Mouse (Mus musculus): Measurements from ENCODE around the gene Ndufb10.

The Ndufb10 gene

DNA sequence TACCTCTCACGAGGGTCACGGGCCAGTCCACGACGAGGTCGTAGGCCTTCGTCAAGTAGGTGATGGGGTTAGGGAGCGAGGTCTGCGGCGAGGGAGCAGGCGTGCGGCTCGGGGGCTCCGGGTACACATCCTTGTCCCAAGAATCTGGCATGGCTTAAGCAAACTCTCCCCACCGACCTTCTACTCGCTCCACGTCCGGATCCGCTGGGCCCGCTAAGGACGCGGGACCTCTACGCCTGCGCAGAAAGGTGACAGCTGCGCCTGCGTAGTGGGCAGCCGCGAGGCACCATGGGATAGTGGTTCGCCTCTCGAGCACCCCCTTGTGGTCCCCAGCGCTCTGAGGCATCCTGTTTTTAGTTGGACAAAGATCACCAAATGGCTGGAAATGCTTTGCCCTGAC, at the start of gene Ndufb10:
TSS of gene Ndufb10 (minus strand) at position 295 of the 400 bp plus-strand sequence.
- in situ Hi-C loops (cut with MboI; ENCODE audit: unreplicated experiment in 2 of 2) = no loop called here

DNA sequence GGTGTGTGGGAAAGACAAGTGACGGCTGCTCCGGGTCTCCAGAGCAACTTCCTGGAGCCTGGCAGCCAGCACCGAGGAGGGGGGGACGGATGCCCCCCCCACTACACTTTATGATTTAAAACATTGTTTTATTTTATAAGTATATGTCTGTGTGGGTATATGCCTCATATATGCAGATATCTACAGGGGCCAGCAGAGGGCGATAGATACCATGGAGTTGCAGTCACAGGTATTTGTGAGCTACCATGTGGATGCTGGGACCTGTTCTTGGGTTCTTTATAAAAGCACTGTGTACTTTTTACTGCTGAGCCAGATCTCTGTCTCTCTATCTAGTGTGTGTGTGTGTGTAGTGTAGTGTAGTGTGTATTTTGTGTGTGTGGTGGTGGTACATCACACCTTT, 49.0 kb upstream of the Ndufb10 start:
- in situ Hi-C loops (cut with MboI; ENCODE audit: unreplicated experiment in 2 of 2) = no loop called here

DNA sequence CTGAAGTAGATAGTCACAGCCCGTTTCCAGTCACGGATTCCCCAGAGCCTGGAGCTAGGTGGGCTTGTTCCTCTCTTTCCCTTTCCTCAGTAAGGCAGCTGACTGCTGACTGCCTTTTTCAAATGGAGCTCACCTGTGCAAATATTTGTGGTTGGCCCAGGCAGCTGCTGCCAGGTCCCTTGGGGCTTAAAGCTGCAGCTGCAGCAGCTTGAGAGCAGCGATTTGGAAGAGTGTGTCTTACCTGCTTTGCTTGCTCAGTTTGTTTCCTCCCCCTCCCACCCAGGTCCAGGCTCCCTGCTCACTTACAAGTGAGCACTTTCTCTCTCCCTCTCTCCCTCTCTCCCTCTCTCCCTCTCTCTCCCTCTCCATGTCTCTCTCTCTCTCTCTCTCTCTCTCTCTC, 44.9 kb upstream of the Ndufb10 start:
- in situ Hi-C loops (cut with MboI; ENCODE audit: unreplicated experiment in 2 of 2) = no loop called here

DNA sequence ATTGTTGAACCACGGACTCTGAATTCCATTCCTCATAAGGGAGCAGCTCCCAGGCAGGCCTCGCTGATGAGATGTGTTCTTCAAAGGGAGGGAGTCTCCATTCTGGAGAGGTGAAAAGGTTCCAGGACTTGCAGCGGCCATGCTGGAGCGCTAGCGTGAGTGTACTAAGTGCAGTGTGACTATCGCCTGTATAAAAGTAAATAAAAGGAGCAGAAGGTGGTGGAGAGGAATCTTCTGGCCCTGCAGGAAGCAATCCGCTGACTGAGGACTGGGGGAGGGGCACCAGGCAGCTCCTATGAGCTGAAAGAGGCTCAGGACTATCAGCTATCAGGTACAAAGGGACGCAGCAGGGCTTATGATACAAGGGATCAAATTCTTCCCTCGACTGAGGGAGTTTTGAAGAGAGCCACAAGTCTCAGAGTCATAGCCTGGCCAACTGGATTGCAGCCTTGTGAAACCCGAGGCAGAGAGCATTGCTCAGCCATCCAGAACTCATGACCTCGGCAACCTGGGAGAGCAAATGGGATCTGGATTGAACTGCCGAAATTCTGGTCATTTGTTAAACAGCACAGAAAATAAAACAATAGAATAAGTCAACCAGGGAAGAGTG, 42.1 kb upstream of the Ndufb10 start:
- in situ Hi-C loops (cut with MboI; ENCODE audit: unreplicated experiment in 2 of 2) = no loop called here

DNA sequence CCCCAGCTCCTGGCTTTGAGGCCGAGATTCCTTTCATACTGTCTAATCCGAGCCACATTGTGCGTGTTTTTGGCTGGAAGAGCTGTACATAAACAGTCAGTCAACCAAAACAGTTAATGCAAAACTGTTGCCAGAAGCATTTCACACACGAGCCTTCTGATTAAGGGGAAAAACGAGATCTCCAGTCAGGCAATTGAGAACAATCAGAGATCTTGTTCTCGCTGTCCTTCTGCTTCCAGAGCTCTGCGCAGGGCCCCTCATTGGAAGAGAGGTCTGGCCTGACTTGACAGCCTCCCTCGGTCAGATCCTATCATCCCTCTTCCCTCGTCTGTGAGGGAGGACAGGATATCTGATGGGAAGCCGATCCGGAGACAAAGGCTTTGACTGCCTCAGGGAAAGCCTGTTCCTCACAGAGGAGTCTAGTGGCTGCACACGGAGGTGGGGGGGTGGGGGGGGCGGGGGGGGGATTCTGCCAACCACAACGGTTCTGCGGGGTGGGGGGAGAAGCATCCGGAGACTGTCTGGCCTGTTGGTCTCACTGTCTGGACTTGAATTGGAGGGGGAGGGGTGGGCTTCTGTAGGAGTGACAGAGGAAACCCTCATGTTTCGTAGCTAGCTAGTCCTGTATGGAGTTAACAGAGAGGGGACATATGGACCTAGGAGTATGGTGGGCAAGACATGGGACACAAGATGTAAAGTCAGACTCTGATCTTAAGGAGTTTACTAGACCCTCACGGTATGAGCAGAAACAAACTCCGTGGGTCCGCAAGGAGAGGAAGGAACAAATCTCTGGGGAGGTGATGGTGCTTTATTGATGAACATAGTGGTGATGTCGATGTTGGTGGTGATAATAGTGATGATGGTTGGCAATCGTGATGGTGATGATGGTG, 41.0 kb upstream of the Ndufb10 start:
- in situ Hi-C loops (cut with MboI; ENCODE audit: unreplicated experiment in 2 of 2) = no loop called here

DNA sequence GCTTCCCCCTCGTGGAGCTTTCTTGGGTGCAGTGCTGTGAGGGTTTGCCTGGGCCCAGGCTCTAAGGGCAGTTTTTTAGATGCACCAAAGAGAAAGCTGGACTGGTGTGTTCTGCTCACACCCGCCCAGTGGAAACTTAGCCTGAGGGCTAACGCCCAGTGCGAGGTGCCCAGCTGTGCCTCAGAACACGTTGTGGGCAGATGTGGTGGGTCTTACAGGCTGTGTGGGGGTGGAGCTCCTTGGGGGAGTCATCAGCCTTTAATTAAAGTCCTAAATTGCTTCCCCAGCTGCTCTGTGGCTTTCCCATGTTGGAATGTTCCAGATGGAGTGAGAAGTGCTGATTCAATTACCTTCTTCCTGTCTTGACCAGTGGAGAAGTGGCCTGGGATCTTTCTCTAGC, 36.8 kb upstream of the Ndufb10 start:
- in situ Hi-C loops (cut with MboI; ENCODE audit: unreplicated experiment in 2 of 2) = no loop called here

DNA sequence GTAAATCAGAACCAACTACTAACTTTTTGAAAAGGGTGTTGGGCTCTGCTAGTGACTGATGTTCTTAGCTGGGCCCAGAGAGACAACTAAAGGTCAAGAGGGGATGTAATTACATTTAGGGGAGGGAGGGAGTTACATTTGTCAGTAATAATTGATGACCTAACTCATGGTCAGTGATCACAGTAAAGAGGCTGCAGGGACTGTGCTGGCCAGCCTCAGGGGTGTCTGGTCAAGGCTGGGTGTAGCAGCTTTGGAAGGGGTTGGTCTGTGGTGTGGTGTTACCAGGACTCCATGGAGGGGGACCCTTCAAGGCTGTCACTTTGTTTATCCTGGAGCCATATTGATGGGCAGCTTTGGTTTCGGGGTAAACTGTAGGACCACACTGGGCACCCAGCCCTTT, 33.1 kb upstream of the Ndufb10 start:
- in situ Hi-C loops (cut with MboI; ENCODE audit: unreplicated experiment in 2 of 2) = loop anchor here in 1 of 2 experiments (5.0 kb wide), 1 partner anchor 50 kb away; no protein-coding TSS in a partner anchor

DNA sequence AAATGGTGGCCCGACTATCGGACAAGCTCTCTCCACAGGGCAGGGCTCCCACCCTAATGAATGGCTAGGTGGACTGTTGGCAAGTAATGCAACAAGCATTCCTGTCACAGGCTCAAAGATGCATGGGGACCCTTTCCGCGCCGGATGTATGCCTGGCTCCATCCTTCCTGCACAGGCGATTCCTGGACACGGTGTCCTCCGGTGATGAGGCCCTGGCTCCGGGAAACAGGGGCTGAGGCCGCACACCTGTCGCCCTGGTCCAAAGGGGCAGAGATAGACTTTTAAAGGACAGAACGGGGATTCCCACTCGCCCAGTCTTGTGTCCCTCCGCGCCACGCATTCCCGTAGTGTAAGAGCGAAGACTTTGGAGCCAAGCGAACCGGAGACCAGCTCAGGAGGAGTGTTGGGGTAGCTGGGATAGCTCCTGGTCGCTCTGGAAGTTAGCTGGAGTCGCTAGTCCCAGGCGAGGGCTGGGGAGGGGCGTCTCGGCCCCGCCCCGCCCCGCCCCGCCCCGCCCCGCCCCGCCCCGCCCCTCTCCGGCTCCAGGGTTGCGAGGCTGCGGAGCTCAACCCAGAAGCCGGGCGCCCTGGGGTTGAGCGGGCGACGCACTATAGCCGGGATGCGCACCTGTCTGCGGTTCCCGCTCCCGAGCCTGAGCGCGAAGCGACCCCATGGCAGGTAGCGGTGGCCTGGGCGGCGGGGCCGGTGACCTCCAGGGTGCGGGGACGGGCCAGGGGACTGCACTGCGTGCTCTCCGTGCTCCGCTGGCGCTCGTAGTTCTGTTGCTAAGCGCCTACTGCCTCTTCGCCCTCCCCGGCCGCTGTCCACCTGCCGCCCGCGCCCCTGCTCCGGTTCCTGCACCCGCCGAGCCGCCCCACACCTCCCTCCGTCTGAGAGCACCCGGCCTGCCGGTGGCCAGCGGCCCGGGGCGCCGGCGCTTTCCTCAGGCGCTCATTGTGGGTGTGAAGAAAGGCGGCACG, 28.4 kb upstream of the Ndufb10 start, which contains the start of gene Hs3st6:
TSS of gene Hs3st6 (plus strand) at position 574 of the 980 bp plus-strand sequence.
- in situ Hi-C loops (cut with MboI; ENCODE audit: unreplicated experiment in 2 of 2) = no loop called here

DNA sequence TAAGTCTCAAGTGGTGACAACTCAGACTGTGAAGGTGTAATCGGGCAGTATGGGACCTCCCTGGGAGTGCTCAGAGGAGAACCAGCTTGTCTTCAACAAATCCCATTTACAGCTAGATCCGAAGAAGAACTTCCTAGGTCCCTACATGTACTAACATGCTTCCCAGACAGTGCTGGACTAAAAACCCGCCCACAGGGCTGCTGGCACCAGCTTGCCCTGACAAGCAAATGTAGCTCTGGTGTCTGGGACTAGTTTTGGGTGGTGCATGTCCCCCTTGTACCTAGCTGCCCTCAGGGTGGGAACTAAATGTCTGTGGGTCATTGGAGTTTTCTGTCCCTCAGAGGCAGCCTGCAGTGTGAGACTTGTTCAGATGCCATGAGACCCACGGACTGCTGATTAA, 27.2 kb upstream of the Ndufb10 start:
- in situ Hi-C loops (cut with MboI; ENCODE audit: unreplicated experiment in 2 of 2) = no loop called here

DNA sequence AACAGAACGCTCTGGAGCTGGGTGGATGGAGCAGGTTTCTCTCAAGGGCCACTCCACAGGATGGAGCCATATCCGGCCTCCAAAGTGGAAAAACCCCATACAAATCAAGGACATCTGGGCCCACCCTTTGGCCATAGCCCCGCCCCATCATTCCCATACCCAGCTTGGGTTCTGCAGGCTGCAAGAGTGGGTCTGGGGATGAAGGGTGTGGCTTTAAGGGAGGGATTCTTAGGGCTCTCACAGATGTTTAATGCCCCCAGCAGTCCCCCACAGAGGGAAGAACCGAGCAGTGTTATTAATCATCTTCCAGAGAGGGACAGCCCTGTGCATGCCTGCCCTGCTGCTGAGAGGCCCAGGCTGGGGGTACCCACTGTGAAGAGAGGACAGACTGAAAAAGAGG, 22.7 kb upstream of the Ndufb10 start:
- in situ Hi-C loops (cut with MboI; ENCODE audit: unreplicated experiment in 2 of 2) = loop anchor here in 1 of 2 experiments (5.0 kb wide), 1 partner anchor 135 kb away; no protein-coding TSS in a partner anchor

DNA sequence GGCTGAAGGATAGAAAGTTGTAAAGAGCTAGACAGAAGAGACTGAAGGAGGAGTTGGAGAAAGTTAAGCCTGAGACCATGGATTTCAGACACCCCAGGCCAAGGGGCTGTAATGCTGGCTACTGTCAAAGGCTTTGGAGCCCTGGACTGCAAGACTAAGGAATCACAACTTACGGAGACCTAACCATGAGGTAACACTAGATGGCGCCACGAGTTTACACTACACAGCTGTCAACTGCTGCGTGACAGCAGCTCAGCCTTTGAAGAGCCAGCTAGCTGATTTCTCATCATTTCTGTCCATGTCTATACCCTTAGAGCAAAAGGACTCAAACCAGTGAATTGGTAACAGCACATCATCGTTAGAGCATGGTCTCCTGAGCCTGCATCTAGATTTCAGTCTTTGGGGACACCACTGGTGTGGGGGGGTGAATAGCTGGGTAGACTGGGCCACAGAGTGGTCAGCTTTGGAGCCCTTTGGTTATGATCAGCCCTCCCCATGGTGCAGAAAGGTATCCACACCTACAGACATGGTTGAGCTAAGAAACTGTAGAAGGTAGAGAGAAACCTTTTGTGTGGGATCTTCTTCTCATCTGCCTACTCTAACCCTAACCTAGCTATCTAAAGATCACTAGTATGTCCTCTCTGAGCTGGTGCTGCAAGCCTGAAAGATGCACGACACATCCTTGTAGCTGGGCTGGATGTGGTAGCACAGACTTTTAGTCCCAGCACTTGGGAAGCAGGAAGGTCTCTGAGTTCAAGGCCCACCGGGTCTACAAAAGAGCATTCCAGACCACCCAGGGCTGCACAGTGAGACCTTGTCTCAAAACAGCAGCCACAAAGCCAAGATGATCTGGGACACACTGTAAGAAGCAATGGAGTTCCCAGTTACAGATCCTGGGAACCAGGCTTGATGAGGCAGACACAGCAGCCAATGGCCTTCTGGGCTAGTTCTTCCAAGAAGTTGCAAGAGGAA, 21.5 kb upstream of the Ndufb10 start:
- in situ Hi-C loops (cut with MboI; ENCODE audit: unreplicated experiment in 2 of 2) = loop anchor here in 1 of 2 experiments (5.0 kb wide), 1 partner anchor 136 kb away; no protein-coding TSS in a partner anchor

DNA sequence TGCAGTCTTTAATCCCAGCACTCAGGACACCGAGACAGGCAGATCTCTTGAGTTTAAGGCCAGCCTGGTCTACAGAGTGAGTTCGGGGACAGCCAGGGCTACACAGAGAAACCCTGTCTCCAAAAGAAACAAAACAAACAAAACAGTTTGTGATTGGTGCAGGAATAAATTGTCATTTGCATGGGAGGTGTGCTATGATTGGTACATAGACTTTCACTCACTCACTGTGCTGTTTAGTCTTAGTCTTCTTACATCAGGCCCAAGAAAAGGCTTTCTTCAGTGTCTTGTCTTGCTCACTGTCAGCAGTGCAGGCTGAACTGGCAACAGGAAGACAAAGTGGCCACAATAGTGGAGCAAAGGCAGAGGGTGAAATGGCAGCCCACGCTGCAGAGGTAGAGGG, 20.1 kb upstream of the Ndufb10 start:
- in situ Hi-C loops (cut with MboI; ENCODE audit: unreplicated experiment in 2 of 2) = loop anchor here in 1 of 2 experiments (5.0 kb wide), 2 partner anchors 73 to 143 kb away; partner anchors contain the start of genes Nubp2 and Spsb3

DNA sequence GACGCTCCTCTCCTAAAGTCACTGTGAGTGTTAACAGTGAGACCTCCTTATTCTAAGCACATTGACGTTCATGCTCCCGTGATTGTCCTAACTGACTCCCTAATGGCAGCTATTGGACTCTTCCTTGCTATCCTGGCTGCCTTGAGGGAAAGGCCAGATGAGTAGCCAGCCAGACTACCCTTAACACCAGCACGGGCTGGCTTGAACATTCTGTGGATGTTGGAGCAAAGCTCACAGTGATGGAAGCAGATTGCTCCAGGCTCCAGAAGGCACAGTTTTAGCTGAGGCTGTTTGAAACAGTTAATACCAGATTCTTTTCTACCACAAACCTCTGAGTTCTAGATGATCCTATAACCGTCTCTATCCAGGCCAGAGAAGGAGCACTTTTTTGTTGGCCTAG, 19.6 kb upstream of the Ndufb10 start:
- in situ Hi-C loops (cut with MboI; ENCODE audit: unreplicated experiment in 2 of 2) = loop anchor here in 1 of 2 experiments (5.0 kb wide), 2 partner anchors 73 to 143 kb away; partner anchors contain the start of genes Nubp2 and Spsb3

DNA sequence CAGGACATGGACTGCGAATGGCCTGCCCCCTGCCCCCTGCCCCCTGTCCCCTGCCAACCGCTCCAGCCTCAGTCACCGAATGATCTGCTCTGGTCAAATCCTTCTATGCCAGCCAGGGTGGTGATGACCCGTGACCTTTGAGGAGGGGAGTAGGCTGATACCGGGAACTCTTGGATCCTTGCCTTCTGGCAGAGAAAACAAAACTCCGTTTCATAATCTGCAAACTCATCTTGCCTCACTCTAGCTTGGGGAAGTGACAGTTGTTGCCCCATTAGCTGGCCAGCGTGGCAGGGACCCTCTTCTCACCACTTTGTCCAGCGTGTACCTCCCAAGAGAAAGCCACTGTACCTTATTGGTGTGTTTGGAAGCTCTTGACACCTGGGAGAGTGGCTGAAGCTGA, 18.0 kb upstream of the Ndufb10 start:
- in situ Hi-C loops (cut with MboI; ENCODE audit: unreplicated experiment in 2 of 2) = loop anchor here in 1 of 2 experiments (5.0 kb wide), 2 partner anchors 75 to 145 kb away; partner anchors contain the start of genes Nubp2 and Spsb3

DNA sequence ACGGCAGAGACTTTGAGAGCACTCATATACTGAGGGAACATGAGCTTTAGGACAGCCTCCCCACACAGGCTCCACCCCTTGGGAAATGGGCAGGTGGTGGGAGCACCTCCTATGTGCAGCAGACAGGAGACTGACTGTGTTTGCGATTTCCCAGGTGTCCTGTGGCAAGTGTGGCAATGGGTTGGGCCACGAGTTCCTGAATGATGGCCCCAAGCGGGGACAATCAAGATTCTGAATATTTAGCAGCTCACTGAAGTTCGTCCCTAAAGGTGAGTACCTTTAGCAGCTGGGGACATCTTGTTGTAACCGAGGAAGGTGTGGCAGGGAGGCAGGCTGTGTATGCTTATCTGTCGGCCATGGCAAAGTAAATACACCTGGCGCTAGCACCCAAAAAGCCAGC, 15.6 kb upstream of the Ndufb10 start:
- in situ Hi-C loops (cut with MboI; ENCODE audit: unreplicated experiment in 2 of 2) = loop anchor here in 1 of 2 experiments (5.0 to 10.0 kb wide), 3 partner anchors 77 to 625 kb away; partner anchors contain the start of genes Nubp2, Spsb3, Tpsb2 and Tpsg1

DNA sequence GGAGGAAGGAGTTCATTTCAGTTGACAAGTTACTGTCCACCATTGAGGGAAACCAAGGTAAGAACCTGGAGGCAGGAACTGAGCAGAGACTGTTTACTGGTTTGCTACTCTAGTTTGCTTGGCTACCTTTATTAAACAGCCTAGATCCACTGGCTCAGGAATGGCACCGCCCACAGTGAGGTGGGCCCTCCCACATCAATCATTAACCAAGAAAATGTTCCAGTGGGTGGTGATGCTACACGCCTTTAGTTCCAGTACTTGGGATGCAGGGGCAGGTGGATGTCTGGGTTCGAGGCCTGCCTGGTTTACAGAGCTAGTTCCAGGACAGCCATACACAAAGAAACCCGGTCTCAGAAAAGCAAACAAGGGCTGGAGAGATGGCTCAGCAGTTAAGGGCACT, 14.0 kb upstream of the Ndufb10 start:
- in situ Hi-C loops (cut with MboI; ENCODE audit: unreplicated experiment in 2 of 2) = loop anchor here in 1 of 2 experiments (10.0 kb wide), 1 partner anchor 627 kb away; the partner anchor contains the start of genes Tpsb2 and Tpsg1

DNA sequence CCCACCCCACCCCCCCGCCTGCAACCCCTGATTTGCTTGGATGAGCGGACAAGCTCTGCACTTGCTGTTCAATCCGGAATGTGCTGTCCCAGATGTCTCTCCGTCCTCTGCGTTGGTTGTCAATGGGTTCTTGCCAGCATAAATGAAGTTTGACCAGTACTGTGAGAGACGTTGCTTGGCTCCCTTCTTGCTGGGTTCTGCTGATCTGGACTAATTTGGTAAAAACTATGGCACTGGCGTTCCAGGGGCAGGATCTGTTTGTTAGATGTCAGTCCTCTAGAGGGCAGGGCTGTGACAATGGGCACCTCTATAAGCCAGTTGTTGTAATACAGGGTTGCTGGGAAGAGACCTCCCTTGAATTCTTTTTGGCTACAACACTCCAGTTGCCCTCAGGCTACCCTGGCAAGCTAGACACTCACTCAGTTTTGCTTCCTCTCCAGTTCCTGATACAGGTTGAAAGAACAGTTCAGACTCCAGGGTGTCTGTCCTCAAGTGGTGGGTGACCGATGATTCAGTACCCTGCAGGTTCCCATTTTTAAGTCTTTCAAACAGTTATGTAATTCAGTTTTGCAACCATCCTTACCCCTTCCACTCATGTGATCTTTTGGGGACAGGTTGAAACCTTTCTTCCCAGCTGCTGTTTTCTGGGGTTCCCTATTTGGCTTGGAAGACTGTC, 13.0 kb upstream of the Ndufb10 start:
- in situ Hi-C loops (cut with MboI; ENCODE audit: unreplicated experiment in 2 of 2) = loop anchor here in 1 of 2 experiments (10.0 kb wide), 1 partner anchor 628 kb away; the partner anchor contains the start of genes Tpsb2 and Tpsg1

Data from v-Abl transformed pro-B cells (cell line).